Mouse (Mus musculus) stomach, embryonic 15.5 days (tissue): ENCODE measurements at regions not wholly inside any gene's neighbourhood (a gene's known extent, or its start where the extent isn't known, plus 50 kb on each side); places are given as distances from the start of the nearest gene placed in this dataset.

Source experiments
- ATAC-seq: fragments of 200-750 bp; cut with Nextera tagmentation; 2 replicates; pipeline ENCODE4 v1.8.0; 2017; ENCODE audit warnings: low read depth, moderate number of reproducible peaks, moderate TSS enrichment; ENCODE audit not compliant: insufficient read depth, low FRiP score
- H3K27ac ChIP-seq: fragments of 300-500 bp; sonication (generic); 2 replicates; pipeline ENCODE4 v1.5.1; 2015; ENCODE audit warnings: mild to moderate bottlenecking, inconsistent platforms
- H3K27me3 ChIP-seq: fragments of 300-500 bp; sonication (generic); replicated peaks from 2 replicates; pipeline ENCODE4 v1.6.1; 2015; ENCODE audit warnings: inconsistent platforms
- H3K36me3 ChIP-seq: fragments of 300-500 bp; sonication (generic); 2 replicates; pipeline ENCODE4 v1.6.1; 2015; ENCODE audit warnings: inconsistent platforms
- H3K4me1 ChIP-seq: fragments of 300-500 bp; sonication (generic); 2 replicates; pipeline ENCODE4 v1.6.1; 2015; ENCODE audit warnings: inconsistent platforms
- H3K4me2 ChIP-seq: fragments of 300-500 bp; sonication (generic); 2 replicates; pipeline ENCODE4 v1.6.1; 2015; ENCODE audit warnings: mild to moderate bottlenecking, inconsistent platforms
- H3K4me3 ChIP-seq: fragments of 300-500 bp; sonication (generic); replicated peaks from 2 replicates; pipeline ENCODE4 v1.5.1; 2015; ENCODE audit warnings: inconsistent platforms
- H3K9ac ChIP-seq: fragments of 300-500 bp; sonication (generic); 2 replicates; pipeline ENCODE4 v1.6.1; 2015; ENCODE audit warnings: inconsistent platforms
- H3K9me3 ChIP-seq: fragments of 300-500 bp; sonication (generic); 2 replicates; pipeline ENCODE4 v1.6.1; 2016; ENCODE audit warnings: inconsistent platforms
- WGBS: fragments of 180-500 bp; shearing (Covaris S2); methylation state at CpG from one replicate; pipeline ENCODE4 v1.1.7; 2015; 5-methylcytosine and 5-hydroxymethylcytosine counted together

DNA sequence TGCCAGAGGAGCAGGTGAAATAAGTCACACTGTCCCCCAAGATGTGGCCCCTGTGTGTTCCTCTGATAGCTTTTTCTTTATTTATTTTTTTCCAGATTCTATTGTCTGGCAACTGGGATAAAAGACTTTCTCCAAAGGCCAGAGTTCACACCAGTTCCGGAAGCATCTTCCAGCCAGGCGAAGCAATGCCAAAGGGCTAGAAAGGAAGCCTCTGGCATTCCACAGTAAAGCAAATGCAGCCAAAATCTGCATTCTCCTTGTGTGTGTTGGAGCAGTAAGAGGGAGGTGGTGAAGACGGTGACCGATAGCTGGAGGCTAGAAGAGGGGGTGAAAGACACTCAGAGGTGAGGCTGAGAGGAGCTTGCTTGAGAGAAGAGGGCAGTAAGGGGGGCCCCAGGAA, 185.0 kb upstream of the Zfp637 start:
- no peaks in the 10 kb centered on the region for H3K27me3 ChIP-seq
- 81% methylated on average over 4 of the region's 4 CpGs for WGBS
- H3K9ac ChIP-seq = no peak overlapping the region
- no peak for ATAC-seq
- H3K36me3 ChIP-seq = no peaks in the 10 kb centered on the region
- H3K9me3 ChIP-seq = no peaks in the 10 kb centered on the region
- no peak overlapping the region for H3K27ac ChIP-seq
- no peak overlapping the region for H3K4me2 ChIP-seq
- peaks cover 11% of the 10 kb centered on the region for H3K4me1 ChIP-seq
- H3K4me3 ChIP-seq = no peak overlapping the region

DNA sequence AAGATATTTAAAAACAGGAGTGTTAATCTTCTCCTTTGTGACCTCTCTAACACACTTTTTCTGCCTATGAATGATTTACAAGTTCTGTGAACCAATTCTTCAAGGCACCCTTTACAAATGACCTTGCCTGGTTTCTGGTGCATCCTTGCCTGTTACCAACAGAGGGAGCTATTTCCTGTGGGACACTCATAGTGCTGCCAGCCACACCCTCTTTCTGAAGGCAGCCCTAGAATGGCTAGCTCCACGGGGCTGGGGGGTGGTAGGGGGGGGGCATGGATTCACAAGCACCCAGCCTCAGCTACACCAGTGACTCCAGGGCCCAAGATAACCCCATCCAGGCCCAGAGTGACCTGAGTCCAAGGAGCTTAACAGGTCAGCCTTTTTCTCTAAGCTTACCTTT, 180.4 kb upstream of the Zfp637 start:
- Histone ChIP-seq H3K9ac (no peak overlapping the region), H3K27me3 (no peaks in the 10 kb centered on the region), H3K27ac (no peak overlapping the region), H3K4me3 (no peak overlapping the region), H3K9me3 (no peaks in the 10 kb centered on the region), H3K4me2 (no peak overlapping the region), H3K36me3 (no peaks in the 10 kb centered on the region), H3K4me1 (no peaks in the 10 kb centered on the region)
- 0% methylated on average over 1 of the region's 1 CpGs for WGBS
- ATAC-seq = no peak

DNA sequence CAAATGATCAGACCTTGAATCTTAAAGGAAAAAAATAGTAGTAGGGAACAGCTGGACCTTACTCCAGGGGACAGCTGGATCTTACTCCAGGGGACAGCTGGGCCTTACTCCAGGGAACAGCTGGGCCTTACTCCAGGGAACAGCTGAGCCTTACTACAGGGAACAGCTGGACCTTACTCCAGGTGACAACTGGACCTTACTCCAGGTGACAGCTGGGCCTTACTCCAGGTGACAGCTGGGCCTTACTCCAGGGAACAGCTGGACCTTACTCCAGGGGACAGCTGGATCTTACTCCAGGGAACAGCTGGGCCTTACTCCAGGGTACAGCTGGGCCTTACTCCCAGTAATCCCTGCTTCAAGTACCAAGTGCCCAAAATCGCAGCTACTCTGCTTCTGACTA, 178.3 kb upstream of the Zfp637 start:
- ATAC-seq = no peak
- no peaks in the 10 kb centered on the region for H3K9me3 ChIP-seq
- H3K4me1 ChIP-seq = no peaks in the 10 kb centered on the region
- no peak overlapping the region for H3K9ac ChIP-seq
- H3K4me2 ChIP-seq = no peak overlapping the region
- no peak overlapping the region for H3K27ac ChIP-seq
- H3K4me3 ChIP-seq = no peak overlapping the region
- no peaks in the 10 kb centered on the region for H3K36me3 ChIP-seq
- WGBS = 74% methylated on average over 1 of the region's 1 CpGs
- H3K27me3 ChIP-seq = no peaks in the 10 kb centered on the region

DNA sequence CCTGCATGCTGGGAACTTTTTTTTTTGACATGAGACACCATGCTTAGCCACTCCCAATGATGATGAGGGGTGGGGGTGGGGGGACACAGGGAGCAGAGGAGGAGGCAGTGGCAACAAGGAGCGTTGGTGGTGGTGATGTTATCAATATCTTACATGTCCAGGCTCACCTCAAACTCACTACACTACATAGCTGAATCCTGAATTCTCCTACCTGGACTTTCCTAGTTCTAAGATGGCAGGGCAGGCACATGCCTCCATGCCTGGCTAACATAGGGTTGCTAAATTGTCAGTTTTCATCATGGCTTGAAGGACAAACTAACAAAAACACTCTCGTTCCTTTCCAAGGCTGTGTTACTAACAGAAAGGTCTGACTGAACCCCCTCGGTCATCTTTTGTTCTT, 170.6 kb upstream of the Zfp637 start:
- no peak for ATAC-seq
- H3K9ac ChIP-seq = no peak overlapping the region
- no peaks in the 10 kb centered on the region for H3K9me3 ChIP-seq
- no peak overlapping the region for H3K4me3 ChIP-seq
- no peaks in the 10 kb centered on the region for H3K36me3 ChIP-seq
- 80% methylated on average over 3 of the region's 3 CpGs for WGBS
- H3K27me3 ChIP-seq = no peaks in the 10 kb centered on the region
- H3K27ac ChIP-seq = no peak overlapping the region
- no peak overlapping the region for H3K4me2 ChIP-seq
- 0 out of 2 replicates have a peak, but pooled peaks cover 2% of the 10 kb centered on the region for H3K4me1 ChIP-seq

DNA sequence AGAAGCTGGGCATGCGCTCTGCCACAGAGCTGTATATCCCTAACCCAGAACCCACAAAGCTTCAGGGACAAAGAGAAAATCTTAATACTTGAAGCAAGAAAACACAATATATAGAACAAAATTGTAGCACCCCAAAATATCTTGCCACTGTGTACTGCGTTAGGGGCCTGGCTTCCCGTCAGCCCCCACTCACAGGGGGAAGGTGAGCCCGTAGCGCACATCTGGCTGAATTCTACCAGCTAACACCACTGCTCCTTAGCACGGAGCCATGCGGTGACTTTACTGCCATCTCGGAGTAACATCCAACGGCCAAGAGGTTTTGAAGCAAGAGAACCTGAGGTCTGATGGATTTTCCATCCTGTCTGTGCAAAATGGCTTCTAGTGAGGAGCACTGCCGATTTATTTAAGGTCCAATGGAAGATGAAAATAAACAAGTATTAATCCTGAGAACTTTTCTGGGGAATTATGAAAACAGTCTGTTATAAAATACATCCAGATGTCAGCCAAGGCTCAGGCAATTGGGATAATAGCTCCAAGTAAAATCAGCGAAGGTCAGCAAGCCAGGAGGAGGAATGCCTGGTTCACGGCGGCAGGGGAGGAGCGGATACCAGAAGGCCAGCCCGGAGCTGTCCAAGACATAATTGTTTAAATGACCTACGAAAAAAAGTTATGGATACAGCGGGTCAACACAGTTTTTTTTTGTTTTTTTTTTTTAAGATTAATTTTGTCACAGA, 170.0 kb upstream of the Zfp637 start:
- Histone ChIP-seq H3K36me3 (no peaks in the 10 kb centered on the region), H3K27ac (0 out of 2 replicates have a peak overlapping the region, but pooled peaks have one; percentile 1), H3K4me1 (0 out of 2 replicates have a peak, but pooled peaks cover 2% of the 10 kb centered on the region), H3K9ac (no peak overlapping the region), H3K4me3 (no peak overlapping the region), H3K4me2 (no peak overlapping the region), H3K27me3 (no peaks in the 10 kb centered on the region), H3K9me3 (no peaks in the 10 kb centered on the region)
- 42% methylated on average over 17 of the region's 17 CpGs for WGBS
- no peak for ATAC-seq

DNA sequence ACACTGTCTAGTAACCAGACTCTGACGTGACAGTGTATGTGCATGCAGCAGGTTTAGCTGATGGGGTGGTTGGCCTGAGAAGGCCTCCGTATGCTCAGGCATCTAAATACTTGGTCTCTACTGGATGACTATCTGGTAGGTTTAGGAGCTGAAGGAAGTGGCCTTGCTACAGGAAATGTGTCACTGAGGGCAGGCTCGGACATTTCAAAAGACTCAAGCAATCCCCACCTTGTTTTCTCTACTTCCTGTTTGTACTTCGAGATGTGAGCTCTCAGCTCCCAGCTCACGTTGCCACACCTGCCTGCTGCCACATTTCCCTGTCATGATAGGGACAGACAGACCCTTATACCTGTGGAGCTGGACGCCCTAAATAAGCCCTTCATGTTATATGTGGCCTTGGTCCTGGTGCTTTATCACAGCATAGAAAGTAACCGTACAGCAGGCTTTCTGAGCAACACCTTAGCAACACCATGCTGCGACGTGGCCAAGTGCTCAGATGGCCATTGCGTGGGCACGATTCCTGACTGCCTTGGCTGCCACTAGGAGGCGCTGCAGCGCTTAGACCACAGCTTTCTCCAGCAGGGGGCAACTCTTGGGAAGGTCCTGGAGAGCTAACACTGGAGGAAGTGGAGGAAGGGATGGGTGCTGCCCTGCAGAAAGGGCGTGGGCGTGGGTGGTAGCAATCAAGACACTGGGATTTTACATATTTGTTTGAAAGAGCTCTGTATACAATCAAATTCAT, 165.8 kb upstream of the Zfp637 start:
- Histone ChIP-seq H3K4me2 (no peak overlapping the region), H3K27me3 (no peaks in the 10 kb centered on the region), H3K4me1 (peaks cover 7% of the 10 kb centered on the region; the same call in 1 of the 2 replicates), H3K9ac (no peak overlapping the region), H3K27ac (no peak overlapping the region), H3K9me3 (no peaks in the 10 kb centered on the region), H3K4me3 (no peak overlapping the region), H3K36me3 (no peaks in the 10 kb centered on the region)
- ATAC-seq = no peak
- WGBS = 54% methylated on average over 15 of the region's 15 CpGs

DNA sequence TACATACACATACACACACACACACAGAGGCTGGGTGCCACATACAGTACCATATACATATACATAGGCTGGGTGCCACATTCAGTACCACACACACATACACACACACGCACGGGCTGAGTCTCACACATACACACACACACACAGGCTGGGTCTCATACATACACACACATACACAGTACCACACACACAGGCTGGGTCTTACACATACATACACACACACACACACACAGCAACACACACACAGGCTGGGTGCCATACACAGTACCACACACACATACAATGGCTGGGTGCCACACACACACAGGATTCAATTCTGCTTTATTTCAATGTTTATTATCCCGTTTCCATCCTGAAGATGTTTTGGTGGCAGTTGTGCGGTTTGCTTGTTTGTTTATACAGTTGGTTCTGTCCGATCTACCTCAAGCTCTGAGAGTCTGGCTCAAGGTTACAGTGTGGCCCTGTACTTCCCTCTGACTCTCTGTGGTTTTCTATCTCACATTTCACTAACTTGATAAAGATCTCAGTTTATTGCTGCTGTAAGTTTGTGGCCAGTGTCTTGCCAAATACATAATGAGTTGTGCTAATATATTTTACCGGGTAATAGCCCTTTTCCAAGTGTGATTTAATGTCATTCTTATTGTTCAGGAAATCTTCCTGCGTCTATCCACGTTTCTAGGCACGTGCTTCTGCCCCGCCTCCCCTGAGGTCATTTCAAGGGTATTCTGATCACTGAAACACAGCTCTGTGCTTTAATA, 164.7 kb upstream of the Zfp637 start:
- Histone ChIP-seq H3K4me3 (no peak overlapping the region), H3K4me1 (peaks cover 6% of the 10 kb centered on the region; the same call in 1 of the 2 replicates), H3K27me3 (no peaks in the 10 kb centered on the region), H3K36me3 (no peaks in the 10 kb centered on the region), H3K9ac (no peak overlapping the region), H3K27ac (no peak overlapping the region), H3K4me2 (no peak overlapping the region), H3K9me3 (no peaks in the 10 kb centered on the region)
- 59% methylated on average over 10 of the region's 10 CpGs for WGBS
- ATAC-seq = peak; percentile 19; the same call in 1 of the 2 replicates

DNA sequence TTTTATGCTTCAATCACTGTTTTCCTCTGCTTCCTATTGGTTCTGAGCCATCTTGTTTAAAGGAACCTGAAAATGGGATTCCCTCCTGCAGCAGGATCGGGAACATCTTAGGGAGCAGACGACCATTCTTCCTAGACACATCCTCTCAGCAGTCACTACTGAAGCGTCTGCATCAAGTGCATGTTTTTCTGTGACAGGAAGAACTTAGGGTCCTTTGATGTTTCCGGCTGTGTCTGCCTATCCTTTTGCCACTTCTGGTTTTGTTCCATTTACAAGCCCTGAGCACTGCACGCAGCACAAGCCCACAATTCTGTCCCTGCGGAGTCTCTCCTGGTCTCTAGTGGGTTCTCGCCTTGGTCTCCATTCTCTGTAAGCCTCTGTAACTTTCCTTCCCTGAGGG, 163.9 kb upstream of the Zfp637 start:
- Histone ChIP-seq H3K9ac (no peak overlapping the region), H3K27me3 (no peaks in the 10 kb centered on the region), H3K36me3 (no peaks in the 10 kb centered on the region), H3K27ac (no peak overlapping the region), H3K4me1 (peaks cover 6% of the 10 kb centered on the region; the same call in 1 of the 2 replicates), H3K9me3 (no peaks in the 10 kb centered on the region), H3K4me3 (no peak overlapping the region), H3K4me2 (no peak overlapping the region)
- no peak for ATAC-seq
- 62% methylated on average over 7 of the region's 7 CpGs for WGBS

DNA sequence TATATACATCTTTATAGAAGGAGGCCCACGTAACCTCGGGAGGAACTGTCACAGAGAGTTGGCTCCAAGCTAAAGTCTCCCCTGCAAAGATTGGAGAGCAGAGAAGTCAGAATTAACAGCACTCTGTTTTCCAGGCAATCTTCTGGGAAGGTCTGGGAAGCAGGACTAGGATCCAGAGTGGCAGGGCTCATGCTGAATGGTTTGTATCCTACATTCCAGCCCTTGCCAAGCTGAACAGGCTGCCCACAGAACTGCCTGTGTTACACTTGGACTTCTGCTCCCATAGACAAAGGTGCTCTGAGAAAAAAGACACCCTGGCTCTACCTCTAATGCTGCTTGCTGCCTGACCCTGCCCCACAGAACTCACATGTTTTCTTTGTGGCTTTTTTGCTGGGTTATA, 163.2 kb upstream of the Zfp637 start:
- 64% methylated on average over 2 of the region's 2 CpGs for WGBS
- H3K4me1 ChIP-seq = peaks cover 6% of the 10 kb centered on the region; the same call in 1 of the 2 replicates
- no peaks in the 10 kb centered on the region for H3K36me3 ChIP-seq
- H3K27me3 ChIP-seq = no peaks in the 10 kb centered on the region
- no peak overlapping the region for H3K4me2 ChIP-seq
- H3K4me3 ChIP-seq = no peak overlapping the region
- no peaks in the 10 kb centered on the region for H3K9me3 ChIP-seq
- ATAC-seq = no peak
- no peak overlapping the region for H3K9ac ChIP-seq
- peak overlapping the region; percentile 52 for H3K27ac ChIP-seq

DNA sequence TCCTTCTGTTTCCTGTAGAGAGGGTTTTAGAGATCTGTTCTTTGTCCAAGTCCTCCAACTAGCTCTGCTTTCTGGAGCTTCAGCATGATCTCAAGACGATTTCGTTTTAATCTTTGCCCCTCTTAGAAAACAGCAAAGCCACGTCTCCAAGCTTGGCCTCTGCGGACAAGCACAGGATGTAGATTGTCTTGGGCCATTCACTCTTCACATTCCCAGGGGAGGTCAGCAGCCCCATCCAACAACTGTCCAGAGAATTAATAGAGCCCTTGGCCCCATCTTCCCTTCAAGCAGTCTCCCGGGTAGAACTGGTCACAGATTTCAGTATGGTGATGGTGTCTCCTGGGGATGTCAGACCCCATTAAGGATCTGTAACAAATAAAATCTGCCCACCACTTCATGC, 162.7 kb upstream of the Zfp637 start:
- peaks cover 6% of the 10 kb centered on the region; the same call in 1 of the 2 replicates for H3K4me1 ChIP-seq
- peak overlapping the region; percentile 52; the same call in 1 of the 2 replicates for H3K27ac ChIP-seq
- H3K4me2 ChIP-seq = no peak overlapping the region
- no peak for ATAC-seq
- H3K9ac ChIP-seq = no peak overlapping the region
- 39% methylated on average over 5 of the region's 5 CpGs for WGBS
- H3K36me3 ChIP-seq = no peaks in the 10 kb centered on the region
- no peaks in the 10 kb centered on the region for H3K9me3 ChIP-seq
- no peak overlapping the region for H3K4me3 ChIP-seq
- H3K27me3 ChIP-seq = no peaks in the 10 kb centered on the region

DNA sequence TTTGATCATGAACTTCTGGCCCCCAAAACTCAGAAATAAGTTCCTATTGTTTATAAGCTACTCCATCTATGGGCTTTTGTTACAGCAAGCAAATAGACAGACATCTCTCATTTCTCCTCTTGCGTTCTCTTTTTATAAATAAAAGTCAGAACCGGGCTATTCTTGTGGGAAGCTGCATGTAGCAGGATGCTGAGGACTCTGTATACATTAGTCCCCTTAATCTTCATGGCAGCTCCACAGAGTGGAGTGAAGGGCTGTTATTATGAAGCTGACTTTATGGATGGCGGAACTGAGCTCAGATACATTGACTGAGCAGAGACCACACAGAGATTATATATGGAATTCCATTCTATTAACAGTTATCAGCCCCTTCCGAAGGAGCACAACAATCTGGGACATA, 162.1 kb upstream of the Zfp637 start:
- H3K9ac ChIP-seq = no peak overlapping the region
- H3K9me3 ChIP-seq = no peaks in the 10 kb centered on the region
- H3K4me2 ChIP-seq = no peak overlapping the region
- ATAC-seq = no peak
- H3K4me1 ChIP-seq = peaks cover 6% of the 10 kb centered on the region; the same call in 1 of the 2 replicates
- H3K4me3 ChIP-seq = no peak overlapping the region
- 40% methylated on average over 4 of the region's 4 CpGs for WGBS
- H3K27me3 ChIP-seq = no peaks in the 10 kb centered on the region
- peak overlapping the region; percentile 52; the same call in 1 of the 2 replicates for H3K27ac ChIP-seq
- H3K36me3 ChIP-seq = no peaks in the 10 kb centered on the region

DNA sequence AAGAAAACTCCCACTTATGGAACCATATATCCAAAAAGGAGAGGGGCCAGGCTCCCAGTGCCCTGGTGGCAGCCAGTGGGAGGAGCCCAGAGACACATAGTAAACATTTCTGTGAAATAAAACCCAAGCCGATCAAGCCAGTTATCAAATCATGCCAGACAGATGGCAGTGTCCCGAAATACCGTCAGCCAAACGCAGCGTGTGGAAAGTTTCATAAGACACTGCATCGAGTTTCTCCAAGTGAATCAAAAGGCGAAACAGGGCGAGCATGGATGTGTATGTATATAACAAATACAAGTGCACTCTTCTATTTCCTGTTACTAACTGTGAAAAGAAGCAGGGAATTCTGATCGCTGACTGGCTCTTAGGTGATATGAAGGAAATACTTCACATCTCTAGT, 154.8 kb upstream of the Zfp637 start:
- Histone ChIP-seq H3K4me3 (no peak overlapping the region), H3K36me3 (no peaks in the 10 kb centered on the region), H3K9me3 (no peaks in the 10 kb centered on the region), H3K4me1 (peaks cover 6% of the 10 kb centered on the region; the same call in 1 of the 2 replicates), H3K27me3 (no peaks in the 10 kb centered on the region), H3K9ac (no peak overlapping the region), H3K27ac (no peak overlapping the region), H3K4me2 (no peak overlapping the region)
- ATAC-seq = no peak
- WGBS = 68% methylated on average over 9 of the region's 9 CpGs
